Mouse (Mus musculus) activated CD4-positive, CD25-positive, alpha-beta regulatory T cell, adult 4 months (primary cell): Measurements from ENCODE around the gene Chst8. TPM values are rescaled to one million over a fixed set of nuclear protein-coding genes. Genes with fewer than 3 reads are reported as not detected.
A peak's percentile ranks its signal among the peaks of the same experiment; 100 is the strongest.

ENCODE experiments used
- ATAC-seq: one replicate; pipeline ENCODE4 v1.8.0; 2017
- polyA plus RNA-seq, 2 experiments: library from polyadenylated mRNA; unstranded; fragments of 100-300 nt; shearing (Covaris generic); gene quantifications; one replicate each; pipeline ENCODE4 v1.2.1; 2017

Chst8 gene
- polyA plus RNA-seq, 2 experiments from 2014 or later: not detected

DNA sequence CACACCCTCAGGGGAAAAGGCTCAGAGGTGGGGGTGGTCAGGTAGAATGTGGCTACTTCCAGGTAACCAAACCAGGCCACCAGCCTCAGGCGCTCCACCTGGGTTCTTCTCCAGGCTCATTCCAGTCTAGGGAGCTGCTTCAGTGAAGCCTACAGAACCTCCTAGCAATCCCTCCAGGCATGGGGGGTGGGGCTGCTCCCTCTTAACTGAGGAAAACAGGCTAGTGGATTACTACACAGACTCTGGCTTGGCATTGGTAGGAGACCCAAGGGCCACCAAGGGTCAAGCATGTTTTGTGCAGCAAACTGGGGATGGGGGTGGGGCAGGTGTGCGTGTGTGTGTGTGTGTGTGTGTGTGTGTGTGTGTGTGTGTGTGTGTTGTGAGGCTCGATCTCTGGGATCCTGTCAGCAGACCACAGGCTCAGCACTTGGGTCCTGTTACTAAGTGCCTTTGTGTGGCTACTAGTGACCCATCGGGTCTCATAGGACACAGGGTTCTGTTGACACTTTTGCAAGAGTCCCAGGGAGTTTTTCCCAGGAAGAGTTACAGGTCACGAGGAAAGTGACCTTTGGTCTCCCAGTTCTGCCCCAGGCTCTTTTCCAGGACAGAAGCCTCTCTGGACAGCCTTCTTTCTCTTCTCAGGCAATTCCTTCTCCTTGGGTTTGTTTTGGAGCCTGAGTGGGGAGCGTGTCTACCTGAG, 153.0 kb downstream of the Chst8 start:
- no peak for ATAC-seq

DNA sequence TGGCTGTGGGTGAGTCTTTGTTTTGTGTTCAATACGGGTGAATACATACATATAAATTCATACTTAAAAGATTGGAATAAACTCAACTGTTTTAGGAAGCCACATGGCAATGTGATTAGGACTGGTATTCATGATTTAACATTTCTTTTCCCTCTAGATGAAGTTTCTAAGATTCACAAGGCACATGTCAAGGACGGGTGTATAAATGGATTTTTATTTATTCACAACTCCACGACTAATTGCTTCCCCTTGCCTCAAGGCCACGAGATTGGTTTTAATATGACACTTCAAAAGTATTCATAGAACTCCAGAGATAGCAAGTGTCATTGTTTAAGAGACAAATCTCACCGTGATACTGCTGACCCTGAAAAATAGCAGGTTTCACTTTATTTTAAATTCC, 155.9 kb downstream of the Chst8 start, which contains the start of gene Kctd15:
Gene Kctd15, minus strand, starts transcription at position 101 of the 400 bp plus-strand sequence.
- ATAC-seq: no peak

DNA sequence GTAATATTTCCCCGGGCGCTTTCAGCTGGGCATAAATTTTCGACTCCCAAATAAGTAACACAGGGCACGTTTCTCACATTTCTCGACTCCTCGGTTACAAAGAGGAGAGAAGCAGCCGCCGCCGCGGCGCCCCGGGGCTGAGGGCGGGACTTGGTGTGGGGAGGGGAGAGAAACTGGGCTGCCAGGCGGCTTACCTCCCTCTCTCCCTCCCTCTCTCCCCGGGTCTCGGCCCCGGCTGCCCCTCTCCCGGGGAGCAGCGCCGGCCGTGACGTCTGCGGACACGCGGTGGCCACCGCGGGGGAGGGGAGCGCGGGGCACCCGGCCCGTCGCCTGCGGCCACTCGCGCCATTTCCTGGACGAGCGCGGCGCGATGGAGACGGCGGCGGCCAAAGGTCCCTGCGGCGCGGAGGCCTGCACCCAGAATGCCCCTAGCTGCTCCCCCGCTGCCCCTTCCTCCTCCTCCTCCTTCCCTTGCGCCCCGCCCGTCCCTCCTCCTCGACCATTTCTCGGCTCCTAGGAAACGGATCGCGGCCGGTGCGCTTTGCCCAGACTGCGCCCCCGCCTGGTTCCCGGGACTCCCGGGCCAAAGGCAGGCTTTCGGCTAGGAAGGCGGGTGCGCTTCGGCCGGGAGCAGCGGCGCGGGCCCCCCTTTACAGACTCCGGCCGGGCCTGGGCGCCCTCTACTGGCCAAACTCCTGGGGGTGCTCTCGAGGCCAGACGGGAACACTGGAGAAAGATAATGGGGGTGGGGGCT, 157.2 kb downstream of the Chst8 start:
- no peak for ATAC-seq

DNA sequence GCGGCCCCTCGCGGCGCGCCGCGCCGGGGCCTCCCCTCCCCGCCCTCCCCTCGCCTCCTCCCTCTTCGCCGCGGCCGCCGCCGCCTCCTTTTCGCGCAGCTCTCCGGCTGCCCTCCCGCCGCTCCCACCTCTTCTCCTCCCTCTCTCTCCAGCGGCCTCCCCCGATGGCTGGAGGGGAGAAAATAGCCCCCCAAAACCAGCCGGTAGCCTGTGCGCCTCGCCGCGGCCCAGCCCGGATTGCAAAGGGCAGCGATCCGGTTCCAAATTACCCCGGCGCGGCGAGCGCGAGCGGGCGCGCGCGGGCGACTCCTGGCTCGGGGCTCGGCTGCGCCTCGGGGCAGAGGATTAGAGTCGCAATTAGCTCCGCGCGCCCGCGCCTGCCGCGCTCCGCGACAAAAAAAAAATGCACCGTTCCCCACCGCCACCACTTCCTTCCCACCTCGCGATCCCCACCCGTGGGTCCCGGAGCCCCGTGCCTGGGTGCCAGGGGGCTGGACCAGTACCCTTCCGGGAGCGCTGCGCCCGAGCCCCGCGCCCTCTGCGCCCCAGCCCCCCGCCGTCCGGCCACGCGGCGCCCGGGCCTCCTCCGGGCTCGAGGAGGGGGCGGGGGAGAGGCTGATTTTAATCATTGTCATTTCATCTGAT, 157.9 kb downstream of the Chst8 start:
- ATAC-seq: no peak

DNA sequence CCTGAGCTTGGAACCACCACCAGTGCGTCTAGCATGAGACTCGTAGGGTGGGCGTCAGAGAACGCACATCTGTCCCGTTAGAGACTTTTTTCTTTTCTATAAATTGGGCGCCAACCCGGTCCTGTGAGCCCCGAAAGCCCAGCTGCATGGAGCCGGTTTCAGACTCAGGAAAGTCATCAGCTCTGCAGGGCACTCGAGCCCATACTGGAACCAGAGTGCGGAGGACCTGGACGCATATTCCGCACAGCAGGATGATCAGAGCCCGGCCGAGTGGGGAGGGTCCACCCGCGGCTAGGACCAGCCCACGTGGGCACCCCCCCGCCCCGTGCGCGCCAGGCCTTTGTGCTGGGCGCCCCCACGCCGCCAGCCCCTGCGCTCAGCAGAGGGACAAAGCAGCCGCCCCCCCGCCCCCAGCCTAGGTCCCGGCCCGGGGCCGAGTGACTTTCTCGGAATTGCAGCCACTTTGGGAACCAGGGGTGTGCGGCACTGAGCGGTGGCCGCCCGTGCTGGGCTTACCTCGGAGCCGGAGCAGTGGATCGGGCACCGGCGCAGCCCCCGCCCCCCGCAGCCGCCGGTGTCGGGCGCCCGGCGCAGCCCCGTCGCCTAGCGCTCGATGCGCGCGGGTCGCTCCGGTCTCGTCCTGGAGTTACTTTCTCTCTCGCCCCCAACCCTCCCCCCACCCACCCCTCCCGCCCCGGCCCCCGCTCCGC, 158.6 kb downstream of the Chst8 start:
- ATAC-seq: no peak

DNA sequence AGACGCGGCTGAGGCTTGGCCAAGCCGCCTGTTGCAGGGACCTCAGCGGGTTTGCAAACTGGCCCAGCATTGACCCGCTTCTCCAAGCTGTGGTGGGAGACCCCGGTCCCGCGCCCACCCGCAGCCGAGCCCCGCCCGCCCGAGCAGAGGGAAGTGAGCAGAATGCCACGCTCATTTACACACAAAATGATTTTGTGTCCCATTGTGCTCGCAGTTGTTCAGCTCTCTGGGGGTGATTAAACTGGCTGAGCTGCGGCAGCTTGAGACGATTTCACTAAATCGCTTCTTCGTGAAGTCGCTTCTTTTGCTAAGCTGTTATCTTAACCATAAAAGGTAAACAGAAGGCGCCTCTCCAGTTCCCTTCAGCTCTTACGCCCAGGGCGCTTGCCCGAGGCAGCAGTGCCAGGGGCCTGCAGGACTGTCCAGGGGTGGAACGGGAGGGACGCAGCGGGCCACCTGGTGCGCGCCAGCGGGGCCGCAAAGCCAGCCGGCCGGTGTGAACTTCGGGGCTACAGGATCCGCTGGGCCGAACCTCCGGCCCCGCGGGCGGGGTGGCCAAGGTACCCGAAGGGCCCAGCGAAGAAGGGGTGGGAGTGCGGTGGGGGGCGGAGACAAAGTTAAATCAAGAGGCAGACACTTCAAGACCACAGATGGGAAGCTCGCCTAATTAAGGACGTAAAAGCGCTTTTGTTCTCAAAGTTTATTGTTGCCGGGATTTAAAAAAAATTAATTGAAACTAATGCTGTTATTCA, 159.6 kb downstream of the Chst8 start:
- ATAC-seq: no peak

DNA sequence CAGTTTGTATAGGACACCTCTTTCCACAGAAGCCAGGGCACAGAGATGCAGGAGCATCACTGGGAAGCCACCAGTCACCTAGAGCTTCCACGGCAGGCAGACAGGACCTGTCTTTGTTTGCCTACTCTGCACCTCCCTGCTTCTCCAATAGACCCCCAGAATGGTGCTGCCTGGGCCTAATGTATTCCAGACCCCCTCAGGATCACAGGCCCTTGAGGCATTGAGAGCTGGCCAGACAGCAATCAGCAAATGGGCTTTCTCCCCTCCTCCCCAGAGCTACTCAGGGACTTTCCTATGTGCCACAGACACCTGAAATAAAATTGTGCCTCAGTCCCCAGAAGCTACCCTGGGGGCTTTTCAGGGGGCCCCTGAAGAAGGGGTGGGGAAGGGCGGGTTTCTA, 161.1 kb downstream of the Chst8 start:
- no peak for ATAC-seq

DNA sequence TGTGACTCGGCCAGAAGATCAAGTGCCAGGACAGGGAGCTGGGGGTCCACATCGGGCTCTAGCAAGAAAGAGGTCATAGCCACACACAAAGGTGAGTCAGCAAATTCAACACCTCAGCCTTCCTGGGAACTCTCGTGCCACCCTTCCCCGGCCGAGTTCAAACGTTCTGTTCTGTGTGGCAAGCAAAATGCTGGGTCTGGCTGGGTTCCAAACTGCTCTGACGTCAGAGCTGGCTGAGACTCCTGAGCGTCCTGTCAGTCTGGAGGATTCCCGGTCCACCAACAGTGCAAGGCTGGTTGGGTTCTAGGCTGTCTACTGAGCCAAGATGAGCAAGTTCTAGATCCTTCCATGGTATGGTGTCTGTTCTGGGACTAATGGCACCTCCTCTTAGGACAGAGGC, 165.5 kb downstream of the Chst8 start:
- no peak for ATAC-seq

DNA sequence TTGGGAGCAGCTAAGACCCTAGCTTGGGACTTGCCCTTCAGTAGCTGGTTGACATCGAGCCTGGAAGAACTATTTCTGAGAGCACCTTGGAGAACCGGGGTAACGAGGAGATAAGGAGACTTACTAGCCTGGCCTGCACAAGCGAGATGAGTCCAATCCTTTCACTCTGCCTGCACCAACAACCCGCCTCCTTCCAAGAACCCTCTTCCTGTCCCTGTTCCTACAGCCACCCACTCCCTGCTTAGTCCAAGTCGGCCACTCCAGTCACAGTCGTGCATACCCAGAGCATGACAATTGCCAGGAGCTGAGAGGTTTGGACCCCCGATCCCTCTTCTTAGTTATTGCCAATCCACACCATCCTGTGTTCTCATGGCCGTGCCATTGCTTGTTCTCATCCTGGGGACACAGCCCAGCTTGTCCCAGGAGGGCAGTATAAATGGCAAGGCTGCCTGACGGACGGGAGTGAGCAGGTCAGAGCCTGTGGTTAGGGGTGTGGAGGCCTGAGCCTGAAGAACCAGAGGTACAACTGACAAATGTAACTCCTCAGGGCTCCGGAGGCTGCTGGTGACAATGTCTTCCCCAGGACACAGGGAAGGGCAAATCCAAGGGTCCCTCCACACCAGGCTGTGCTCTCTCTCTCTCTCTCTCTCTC, 166.2 kb downstream of the Chst8 start:
- no peak for ATAC-seq

DNA sequence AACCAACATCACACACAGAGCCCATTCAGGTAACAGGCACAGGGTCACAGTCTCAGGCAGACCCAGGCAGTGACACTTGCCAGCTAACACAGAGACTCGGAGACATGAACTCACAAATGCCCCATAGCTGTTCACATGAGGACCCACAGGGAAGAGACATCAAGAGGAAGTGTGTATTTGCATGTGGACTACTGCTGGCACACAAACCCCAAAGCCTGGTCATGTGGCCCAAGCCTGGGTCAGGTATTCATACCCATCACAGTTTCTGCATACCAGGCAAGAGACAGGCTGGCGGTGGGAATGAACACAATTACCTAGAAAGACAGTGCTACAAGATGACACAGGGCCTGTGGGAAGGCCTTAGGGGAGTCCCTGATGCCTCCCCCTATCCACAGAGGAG, 166.9 kb downstream of the Chst8 start:
- ATAC-seq: no peak

DNA sequence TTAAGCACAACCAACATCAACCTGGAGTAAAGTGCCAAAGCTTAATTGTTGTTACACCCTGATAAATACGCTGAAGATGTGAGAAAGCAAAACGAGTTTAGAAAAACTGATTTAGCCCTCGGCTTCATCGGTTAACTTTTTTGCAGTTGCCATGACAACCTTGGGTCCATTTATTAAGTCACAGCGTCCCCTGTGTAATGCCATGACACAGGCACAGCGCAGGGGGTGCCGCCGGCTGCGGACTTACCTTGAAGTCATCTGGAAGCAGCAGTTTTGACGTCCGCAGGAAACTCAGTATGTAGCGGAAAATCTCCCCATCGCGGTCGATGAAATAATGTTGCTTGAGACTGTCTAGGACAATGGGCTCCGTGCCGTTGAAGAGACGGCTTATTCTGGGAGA, 167.9 kb downstream of the Chst8 start:
- no peak for ATAC-seq

DNA sequence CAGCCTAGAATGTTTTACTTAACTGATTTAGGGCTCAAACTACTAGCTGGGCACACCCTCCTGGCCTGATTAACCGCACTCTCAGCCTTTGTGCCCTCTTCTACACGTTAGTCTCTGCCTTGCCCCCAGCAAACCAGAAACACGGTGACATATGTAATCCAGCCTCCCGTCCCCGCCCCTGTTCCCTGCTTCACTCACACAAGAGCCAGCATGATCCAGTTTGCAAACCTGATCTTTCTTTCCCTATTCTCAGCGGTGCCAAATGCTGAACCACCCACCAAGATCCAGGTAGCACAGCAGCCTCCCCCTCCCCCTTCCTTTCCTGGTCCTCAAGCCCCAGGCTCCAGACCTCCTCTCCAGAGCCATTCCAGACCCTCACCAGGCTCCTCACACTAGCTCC, 169.2 kb downstream of the Chst8 start:
- ATAC-seq: no peak

DNA sequence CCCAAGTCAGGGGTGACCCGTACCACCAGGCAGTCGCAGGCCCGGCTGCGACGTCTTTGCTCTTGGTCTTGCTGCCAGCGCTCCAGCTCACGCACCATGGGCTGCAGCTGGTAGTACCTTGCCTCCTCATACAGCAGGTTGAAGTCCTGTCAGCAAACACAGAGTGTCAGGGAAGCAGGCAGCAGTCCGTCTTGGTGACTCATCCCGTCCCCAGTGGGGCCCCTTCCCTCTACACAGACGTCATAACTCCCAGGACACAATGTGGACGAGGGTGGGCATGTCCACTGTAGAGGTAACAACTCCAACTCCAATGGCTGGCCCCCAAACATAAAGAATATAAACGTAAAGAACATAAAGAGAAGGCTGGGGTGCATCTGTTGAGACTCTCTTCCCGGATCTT, 170.5 kb downstream of the Chst8 start:
- ATAC-seq: no peak

DNA sequence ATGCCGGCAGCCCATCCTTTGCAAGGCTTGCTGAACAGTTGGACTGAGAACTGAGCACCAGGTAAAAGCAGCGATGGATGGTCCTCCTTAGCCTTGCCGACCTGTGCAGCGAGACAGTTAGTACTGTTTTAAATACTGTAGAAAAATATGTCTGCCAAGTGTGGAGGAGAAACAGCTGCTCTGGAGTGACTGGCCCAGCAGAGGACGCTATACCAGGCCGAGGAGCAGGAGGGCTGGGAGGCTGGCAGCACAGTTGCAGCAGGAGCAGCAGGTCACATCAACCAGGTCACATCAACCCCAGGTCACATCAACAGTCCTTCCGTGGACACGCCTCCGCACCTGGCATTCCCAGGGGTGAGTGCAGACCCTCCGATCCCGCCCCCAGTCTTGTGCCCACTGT, 172.7 kb downstream of the Chst8 start:
- ATAC-seq: no peak

DNA sequence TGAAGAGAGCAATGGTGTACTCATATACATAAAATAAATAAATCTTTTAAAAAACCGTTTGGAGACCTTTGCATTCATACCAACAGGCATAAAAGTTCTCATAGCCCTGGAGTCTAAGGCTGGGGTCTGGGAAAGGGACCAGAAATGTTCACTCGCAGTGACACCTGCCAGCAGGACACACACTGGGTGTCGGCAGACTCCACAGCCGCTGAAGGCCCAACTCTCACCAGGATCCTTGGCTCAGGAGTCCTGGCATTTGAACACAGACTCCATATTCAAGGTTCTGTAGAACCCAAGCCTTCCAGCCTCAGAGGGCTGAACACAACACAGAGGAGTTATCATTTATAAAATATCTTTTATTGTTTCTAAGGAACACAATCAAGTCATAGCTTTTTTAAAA, 175.8 kb downstream of the Chst8 start:
- no peak for ATAC-seq

DNA sequence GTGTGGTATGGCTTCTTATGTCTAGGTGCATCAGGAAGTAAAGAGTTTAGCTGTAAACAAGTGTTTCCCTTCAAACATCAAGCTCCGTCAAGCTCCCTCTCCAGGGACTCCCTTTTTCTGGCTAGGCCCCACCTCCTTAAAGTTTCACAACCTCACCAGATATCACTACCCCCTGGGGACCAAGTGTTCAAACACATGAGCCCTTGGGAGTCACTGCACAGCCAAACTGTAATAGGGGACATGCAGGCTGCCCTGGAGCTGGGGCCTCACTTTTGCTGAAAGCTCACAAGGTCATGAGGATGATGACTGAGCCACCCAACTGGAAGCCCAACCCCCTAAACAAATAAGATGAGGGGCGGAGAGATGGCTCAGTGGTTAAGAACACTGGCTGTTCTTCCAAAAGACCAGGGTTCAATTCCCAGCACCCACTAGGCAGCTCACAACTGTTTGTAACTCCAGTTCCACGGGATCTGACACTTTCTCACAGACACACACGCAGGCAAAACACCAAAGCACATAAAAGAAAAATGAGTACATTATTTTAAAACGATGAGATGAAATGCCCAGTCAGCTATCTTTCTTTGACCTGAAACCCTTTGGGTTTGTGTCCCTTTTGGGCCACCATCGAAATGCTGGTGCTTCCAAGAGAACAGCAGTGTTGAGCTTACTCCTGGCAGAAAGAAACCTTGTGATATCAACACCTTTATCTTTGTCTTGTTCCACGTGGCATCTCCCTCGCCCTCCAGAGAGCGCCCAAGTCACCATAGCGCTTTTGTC, 179.4 kb downstream of the Chst8 start:
- no peak for ATAC-seq

DNA sequence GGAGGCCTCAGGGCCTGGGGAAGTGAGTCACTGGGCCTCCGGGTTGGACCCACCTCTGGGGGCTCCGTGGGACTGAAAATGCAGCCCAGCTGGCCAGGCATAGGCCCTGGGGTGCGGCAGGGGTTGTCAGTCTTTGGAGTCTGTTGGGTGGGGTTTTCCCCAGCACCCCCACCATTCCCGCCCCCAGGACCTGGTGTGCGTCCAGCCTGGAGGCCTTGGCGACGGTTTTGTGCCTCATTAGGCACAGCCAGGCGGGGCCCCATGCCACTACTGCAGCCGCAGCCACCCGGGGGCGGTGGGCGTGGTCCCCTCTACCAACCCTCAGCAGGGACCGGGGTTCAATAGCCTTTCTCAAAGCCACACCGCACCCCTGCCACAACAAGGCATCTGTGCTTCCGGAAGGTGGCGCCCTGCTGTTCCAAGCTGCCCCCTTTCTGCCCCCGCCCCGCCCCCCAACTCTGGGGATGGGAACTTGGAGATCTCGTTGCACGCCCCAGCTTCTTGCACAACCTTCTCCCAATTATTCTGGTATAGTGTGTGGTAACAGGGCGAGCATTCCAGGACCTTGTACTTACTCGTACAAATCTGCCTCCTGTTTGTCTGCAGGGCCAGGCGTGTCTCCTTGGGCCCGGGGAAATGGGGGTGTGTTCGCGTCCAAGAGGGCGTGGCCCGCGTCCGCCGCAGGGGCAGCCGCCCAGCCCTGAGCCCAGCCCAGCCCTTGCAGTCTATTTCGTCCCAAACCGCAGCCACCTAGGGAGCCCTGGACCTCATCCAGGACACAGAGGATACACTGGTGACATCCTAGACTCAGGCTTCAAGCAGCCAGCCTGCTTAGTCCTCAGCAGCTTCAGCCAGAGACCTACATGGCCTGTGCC, 182.1 kb downstream of the Chst8 start:
- ATAC-seq: peak; percentile 63

DNA sequence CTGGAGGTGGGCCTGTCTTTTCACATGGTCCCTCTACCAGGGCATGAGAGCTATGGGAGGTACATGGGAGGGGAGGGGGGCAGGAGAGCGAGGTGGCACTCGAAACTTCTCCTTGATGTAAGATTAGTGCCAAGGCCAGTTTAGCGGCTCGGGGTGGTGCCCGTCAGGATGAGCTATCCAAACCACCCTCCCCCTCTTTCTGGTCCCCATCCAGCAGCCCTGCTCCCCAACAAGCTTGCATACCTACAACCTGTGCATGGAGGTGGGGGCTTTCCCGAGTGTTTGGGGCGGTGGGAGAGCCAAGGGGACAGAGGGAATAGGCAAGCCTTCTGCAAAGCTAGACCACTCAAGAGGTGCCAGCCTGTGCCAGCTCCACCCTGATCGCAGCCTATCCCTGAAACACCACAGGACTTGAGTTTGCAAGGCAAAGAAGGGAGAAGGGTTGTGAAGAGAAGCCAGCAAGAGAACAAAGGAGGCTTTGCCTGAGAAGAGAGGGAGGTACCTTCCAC, 182.8 kb downstream of the Chst8 start:
- no peak for ATAC-seq
